Mouse (Mus musculus) liver, adult 2 months (tissue): ENCODE data around the gene Itgb1. TPM values are rescaled to one million over a fixed set of nuclear protein-coding genes. Genes with fewer than 3 reads are reported as not detected.

Source experiments
- DNase-seq: peaks from one replicate; pipeline ENCODE4 v3.0.0-alpha.2; 2011; ENCODE audit warnings: low read depth, low spot score; ENCODE audit errors: extremely low read depth
- H3K27ac ChIP-seq: fragments of 200-500 bp; replicated peaks from 2 replicates; pipeline ENCODE4 v1.5.1; 2012; ENCODE audit warnings: low read depth, mild to moderate bottlenecking, control low read depth, inconsistent platforms, low read length; ENCODE audit not compliant: insufficient read depth
- H3K27me3 ChIP-seq: fragments of 200-500 bp; 2 replicates; pipeline ENCODE4 v1.6.1; 2012; ENCODE audit warnings: mild to moderate bottlenecking, moderate library complexity, low read length, inconsistent platforms; ENCODE audit not compliant: control insufficient read depth, insufficient read depth
- H3K36me3 ChIP-seq: fragments of 200-500 bp; 2 replicates; pipeline ENCODE4 v1.6.1; 2012; ENCODE audit warnings: low read length, inconsistent platforms; ENCODE audit not compliant: control insufficient read depth, insufficient read depth
- H3K4me1 ChIP-seq: fragments of 200-500 bp; 2 replicates; pipeline ENCODE4 v1.6.1; 2011; ENCODE audit warnings: low read length; ENCODE audit not compliant: control insufficient read depth, insufficient read depth
- H3K4me3 ChIP-seq: fragments of 200-500 bp; 2 replicates; pipeline ENCODE4 v1.5.1; 2011; ENCODE audit warnings: low read depth, mild to moderate bottlenecking, control low read depth, low read length, moderate library complexity; ENCODE audit not compliant: insufficient read depth
- H3K79me2 ChIP-seq: fragments of 200-500 bp; 2 replicates; pipeline ENCODE4 v1.6.1; 2012; ENCODE audit warnings: inconsistent platforms, mild to moderate bottlenecking, low read length, moderate library complexity; ENCODE audit not compliant: control insufficient read depth, insufficient read depth
- H3K9ac ChIP-seq: fragments of 200-500 bp; 2 replicates; pipeline ENCODE4 v1.6.1; 2012; ENCODE audit warnings: low read depth, mild to moderate bottlenecking, control low read depth, inconsistent platforms, low read length
- CTCF ChIP-seq: fragments of 200-500 bp; IDR thresholded peaks from 2 replicates; pipeline ENCODE4 v1.5.1; 2011; ENCODE audit warnings: low read depth, low read length, control low read depth
- POLR2A ChIP-seq: fragments of 200-500 bp; IDR thresholded peaks from 2 replicates; pipeline ENCODE4 v1.6.1; 2011; ENCODE audit warnings: low read length, control low read depth; ENCODE audit not compliant: insufficient read depth; ENCODE audit errors: extremely low read depth
- WGBS: fragments of 180-500 bp; shearing (Covaris S2); methylation state at CpG from one replicate; pipeline ENCODE4 v1.1.7; 2018; 5-methylcytosine and 5-hydroxymethylcytosine counted together
- polyA plus RNA-seq: library from polyadenylated mRNA; depleted of rRNA; stranded (reverse); fragments of >200 nt; gene quantifications from 2 replicates; pipeline ENCODE4 v1.2.3, GENCODE M21; 2012
- total RNA-seq: library from RNA; depleted of rRNA; stranded (reverse); fragments of >200 nt; gene quantifications from 2 replicates; pipeline ENCODE4 v1.2.3, GENCODE M21; 2014

Gene Itgb1
- total and polyA plus RNA-seq, 2 experiments, result 23.5 to 119 TPM

DNA sequence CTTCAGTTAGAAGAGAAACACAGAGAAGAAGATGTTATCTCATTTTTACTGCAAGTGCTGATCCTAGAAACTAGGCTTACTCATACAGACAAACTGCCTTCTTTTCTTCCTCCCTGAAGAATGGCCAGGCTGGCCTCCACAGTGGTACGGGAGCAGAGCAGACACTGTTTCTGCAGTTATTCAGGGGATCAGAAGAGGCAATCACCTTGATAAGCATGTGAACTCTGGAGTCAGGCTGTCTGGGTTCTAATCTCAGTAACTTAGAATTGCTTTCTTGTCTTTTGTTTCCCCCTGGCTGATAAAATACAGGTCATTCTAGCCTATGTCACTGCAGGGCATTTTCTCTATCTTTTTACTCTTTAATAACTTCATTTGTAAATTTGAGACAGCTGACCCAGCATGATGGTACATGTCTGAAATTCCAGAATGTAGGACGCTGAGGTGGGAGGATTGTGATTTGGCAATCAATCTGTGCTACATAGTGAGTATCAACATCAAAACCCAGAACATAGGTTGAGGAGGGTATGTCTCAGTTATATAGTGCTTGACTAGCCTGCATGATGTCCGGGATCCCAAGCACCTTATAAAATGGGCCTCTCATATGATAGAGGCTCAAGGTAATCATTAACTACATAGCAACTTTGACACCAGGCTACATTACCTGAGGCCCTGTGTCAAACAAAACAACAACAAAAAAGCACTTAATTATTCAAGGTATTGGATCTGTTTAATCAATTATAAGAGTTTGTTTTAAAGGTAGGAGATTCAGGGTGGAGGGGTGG, 9.4 kb upstream of the Itgb1 start:
- no peak overlapping the region for H3K4me3 ChIP-seq
- peaks cover 2% of the 10 kb centered on the region; the same call in 1 of the 2 replicates for H3K4me1 ChIP-seq
- no peak overlapping the region for H3K9ac ChIP-seq
- no peaks in the 10 kb centered on the region for H3K27me3 ChIP-seq
- no peak overlapping the region for H3K27ac ChIP-seq
- no peaks in the 10 kb centered on the region for H3K79me2 ChIP-seq
- no peak for DNase-seq
- 92% methylated on average over 3 of the region's 3 CpGs for WGBS
- no peak for TF ChIP-seq POLR2A
- TF ChIP-seq CTCF, result no peak
- H3K36me3 ChIP-seq, result no peaks in the 10 kb centered on the region

DNA sequence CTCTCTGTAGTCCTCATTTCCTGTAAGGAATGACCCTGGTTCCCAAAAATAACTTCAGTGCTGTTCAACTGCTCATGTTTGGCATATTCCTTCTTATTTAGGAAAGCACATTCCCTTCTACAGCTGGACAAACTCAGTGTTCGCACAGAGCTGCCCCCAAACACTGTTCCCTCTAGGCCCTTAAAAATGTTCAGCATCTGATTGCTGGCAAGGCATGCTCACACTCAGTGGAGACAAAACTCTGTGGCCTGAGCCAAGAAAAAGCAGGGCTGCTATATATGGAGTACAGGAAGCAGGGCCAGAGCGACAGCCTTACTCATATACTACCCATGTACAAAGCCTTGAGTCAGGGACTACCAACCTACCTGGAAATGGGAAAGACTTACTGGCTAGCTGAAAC, 5.5 kb upstream of the Itgb1 start:
- Histone ChIP-seq H3K4me3 (no peak overlapping the region), H3K36me3 (no peaks in the 10 kb centered on the region), H3K79me2 (no peaks in the 10 kb centered on the region), H3K4me1 (peaks cover 2% of the 10 kb centered on the region; the same call in 1 of the 2 replicates), H3K27ac (peak overlapping the region; percentile 71), H3K9ac (no peak overlapping the region), H3K27me3 (no peaks in the 10 kb centered on the region)
- no peak for TF ChIP-seq CTCF
- TF ChIP-seq POLR2A, result no peak
- WGBS, result 83% methylated on average over 2 of the region's 2 CpGs
- DNase-seq, result peak; percentile 57

DNA sequence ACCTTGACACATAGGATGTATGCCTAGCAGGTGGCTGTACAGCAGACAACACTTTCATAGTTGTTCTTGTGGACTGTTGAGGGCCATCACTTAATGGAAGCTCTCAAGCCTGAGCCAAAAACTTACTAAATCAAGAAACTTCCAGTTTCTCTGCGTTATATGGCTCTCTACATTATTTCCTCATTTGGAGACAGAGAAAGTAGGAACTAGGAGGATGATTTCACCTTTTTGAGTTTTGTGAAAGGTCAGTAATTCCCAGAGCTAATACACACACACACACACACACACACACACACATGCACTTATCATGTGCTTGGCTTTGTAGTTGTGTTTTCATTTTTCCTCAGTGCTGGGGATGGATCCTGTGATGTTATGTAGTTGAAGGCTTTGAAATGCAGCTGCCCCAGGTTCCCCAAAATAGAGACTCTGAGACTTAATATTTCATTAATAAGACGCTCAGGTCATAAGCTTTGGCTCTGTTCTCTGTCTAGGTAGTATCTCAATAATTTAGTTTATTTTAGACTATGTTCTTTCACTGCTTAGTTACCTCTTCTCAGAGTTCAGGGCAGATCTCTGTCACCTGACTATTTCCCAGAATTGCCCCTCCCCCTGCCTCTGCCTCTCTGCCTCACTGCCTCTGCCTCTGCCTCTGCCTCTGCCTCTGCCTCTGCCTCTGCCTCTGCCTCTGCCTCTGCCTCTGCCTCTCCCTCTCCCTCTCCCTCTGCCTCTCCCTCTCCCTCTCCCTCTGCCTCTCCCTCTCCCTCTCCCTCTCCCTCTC, 4.7 kb upstream of the Itgb1 start:
- 62% methylated on average over 2 of the region's 2 CpGs for whole genome bisulfite sequencing
- Histone ChIP-seq H3K9ac (no peak overlapping the region), H3K79me2 (peaks cover 1% of the 10 kb centered on the region; the same call in 1 of the 2 replicates), H3K36me3 (no peaks in the 10 kb centered on the region), H3K4me3 (no peak overlapping the region), H3K27me3 (no peaks in the 10 kb centered on the region), H3K4me1 (peaks cover 2% of the 10 kb centered on the region; the same call in 1 of the 2 replicates), H3K27ac (peak overlapping the region; percentile 71; the same call in 1 of the 2 replicates)
- peak; percentile 45 for DNase-seq
- TF ChIP-seq POLR2A, result no peak
- no peak for TF ChIP-seq CTCF

DNA sequence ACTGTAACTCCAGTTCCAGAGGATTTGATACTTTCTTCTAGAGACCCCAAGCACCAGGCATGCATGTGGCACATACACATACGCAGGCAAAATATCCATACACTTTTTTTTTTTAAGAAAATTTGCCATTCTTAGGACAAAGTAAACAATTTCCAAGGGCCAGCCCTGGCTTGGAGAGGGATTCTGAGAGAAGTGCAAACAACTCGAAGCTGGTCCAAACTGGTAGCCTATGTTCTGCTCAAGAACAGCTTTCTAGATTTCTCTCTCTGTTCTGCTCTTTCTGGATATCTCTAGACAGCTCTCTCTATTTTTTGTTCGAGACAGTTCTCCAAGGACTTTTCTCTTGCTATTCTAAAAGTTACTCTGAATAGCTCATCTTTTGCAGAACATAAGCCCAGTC, 3.5 kb upstream of the Itgb1 start:
- Histone ChIP-seq H3K9ac (no peak overlapping the region), H3K4me1 (peaks cover 3% of the 10 kb centered on the region; the same call in 1 of the 2 replicates), H3K4me3 (no peak overlapping the region), H3K27ac (no peak overlapping the region), H3K36me3 (no peaks in the 10 kb centered on the region), H3K27me3 (no peaks in the 10 kb centered on the region), H3K79me2 (peaks cover 5% of the 10 kb centered on the region; the same call in 1 of the 2 replicates)
- TF ChIP-seq CTCF, result no peak
- no peak for TF ChIP-seq POLR2A
- 90% methylated on average over 3 of the region's 3 CpGs for WGBS
- DNase-seq, result no peak

DNA sequence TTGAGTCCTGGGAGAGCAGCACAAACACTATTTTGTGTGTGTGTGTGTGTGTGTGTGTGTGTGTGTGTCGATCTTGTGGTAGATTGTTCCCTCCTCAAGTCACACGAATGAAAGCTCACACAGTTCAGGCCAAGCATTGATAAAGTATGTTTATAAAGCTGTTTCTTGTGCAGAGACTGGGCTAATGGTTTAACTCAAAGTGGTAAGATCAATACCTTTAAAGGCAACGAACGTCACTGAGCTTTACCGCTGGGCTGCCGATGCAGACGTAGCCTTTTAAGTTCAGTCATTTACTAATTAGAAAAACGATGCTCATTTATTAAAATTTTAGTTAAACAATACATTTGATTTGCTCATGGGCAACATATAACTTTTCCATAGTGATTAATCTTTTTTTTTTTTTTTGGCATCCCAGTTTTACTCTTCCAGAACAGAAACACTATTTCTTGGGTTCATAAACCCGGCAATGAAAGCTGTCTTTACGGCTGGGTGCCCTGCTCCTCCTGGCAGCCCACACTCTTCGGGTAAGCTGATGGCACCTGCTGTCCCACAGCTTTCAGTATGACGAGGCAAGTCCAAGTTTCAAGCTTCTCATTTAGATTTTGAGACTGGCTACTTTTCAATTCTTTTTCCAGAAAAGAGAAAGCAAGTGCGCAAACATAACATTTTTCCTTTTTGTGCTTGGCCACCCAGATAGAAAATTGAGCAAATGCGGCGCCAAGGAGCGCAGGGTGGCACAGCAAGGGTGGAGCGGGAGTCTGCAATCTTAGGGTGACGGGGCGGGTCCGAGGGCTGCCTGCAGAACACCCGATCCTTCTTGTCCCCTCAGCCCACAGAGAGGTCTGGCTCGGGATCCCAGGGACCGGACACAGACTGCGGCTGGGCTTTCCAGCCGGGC, 596 bp upstream of the Itgb1 start:
- Histone ChIP-seq H3K4me3 (peak overlapping the region; percentile 91), H3K4me1 (peaks cover 7% of the 10 kb centered on the region), H3K9ac (peak overlapping the region; percentile 92), H3K36me3 (no peaks in the 10 kb centered on the region), H3K79me2 (peaks cover 9% of the 10 kb centered on the region; the same call in 1 of the 2 replicates), H3K27me3 (no peaks in the 10 kb centered on the region), H3K27ac (peak overlapping the region; percentile 98)
- 4% methylated on average over 25 of the region's 25 CpGs for WGBS
- no peak for TF ChIP-seq CTCF
- no peak for TF ChIP-seq POLR2A
- no peak for DNase-seq
